Mouse (Mus musculus) liver, embryonic 14.5 days (tissue): ENCODE data around the gene Pms1.

Experiments used
- CTCF ChIP-seq: IDR thresholded peaks from 2 replicates; pipeline ENCODE4 v1.5.1; 2016; ENCODE audit warnings: antibody characterized with exemption, low read depth, control low read depth
- EP300 ChIP-seq: IDR thresholded peaks from 2 replicates; pipeline ENCODE4 v1.6.1; 2016; ENCODE audit warnings: antibody characterized with exemption, low read depth

DNA sequence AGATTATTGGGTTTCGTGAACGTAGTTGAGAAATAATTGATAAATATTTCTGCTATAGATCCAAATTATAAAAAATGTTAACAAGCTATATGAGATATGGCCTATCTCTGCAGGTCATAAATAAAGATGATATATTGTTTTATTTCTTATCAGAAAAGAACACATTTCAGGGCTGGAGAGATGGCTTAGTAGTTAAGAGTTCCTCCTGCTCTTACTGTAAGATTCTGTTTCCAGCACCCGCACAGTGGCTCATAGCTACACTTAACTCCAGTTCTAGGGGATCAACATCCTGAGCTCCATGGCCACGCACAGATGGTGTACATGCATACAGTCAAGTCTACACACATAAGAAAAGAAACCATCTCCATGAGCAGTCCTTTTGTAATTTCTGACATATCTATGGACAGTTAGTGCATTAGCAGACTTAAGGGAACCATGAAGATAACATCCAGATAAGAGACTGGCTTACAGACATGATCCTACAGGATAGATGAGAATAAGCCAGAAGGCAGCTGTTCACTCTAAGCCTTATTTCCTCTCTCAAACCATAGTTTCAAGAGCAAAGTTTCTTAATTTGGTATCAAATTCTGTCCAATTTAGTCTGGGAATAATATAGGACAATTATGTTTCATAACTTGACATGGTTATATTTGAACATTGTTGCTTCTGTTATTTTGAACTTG is 25.0 kb upstream of the Pms1 start:
- TF ChIP-seq CTCF: no peak
- TF ChIP-seq EP300: peak; percentile 41; the same call in 1 of the 2 replicates
